Mouse (Mus musculus) Patski (cell line): ENCODE measurements around the gene Itpr2. TPM values are rescaled to one million over a fixed set of nuclear protein-coding genes. Genes with fewer than 3 reads are reported as not detected.

ENCODE experiments used
- ATAC-seq: fragments of 100-300 bp; one replicate; pipeline ENCODE4 v1.8.0; 2021
- CTCF ChIA-PET: fragments of 350-600 bp; sonication (Branson Sonifier 250); formaldehyde crosslinking; loops from one replicate; lab custom pipeline; 2022; ENCODE audit warnings: inconsistent platforms; lab: Charles Lee
- POLR2A ChIA-PET: fragments of 350-600 bp; sonication (Branson Sonifier 250); formaldehyde crosslinking; loops from one replicate; lab custom pipeline; 2022; ENCODE audit warnings: antibody characterized with exemption, inconsistent platforms; lab: Charles Lee
- DNase-seq: peaks from one replicate; pipeline ENCODE4 v3.0.0-alpha.2; 2011; ENCODE audit warnings: low read depth, low spot score
- H3K27me3 ChIP-seq: fragments of 371-371 bp; one replicate; pipeline ENCODE4 v1.5.1; 2021
- CTCF ChIP-seq: fragments of 100-300 bp; IDR thresholded peaks from one replicate; pipeline ENCODE4 v1.5.1; 2021
- in situ Hi-C: fragments of 300-500 bp; cut with MboI; formaldehyde crosslinking; loops from 3 replicates; pipeline ENCODE4 v1.11.1; 2018; ENCODE audit warnings: low pct_unique_long_range_greater_than_20kb, mixed read lengths
- polyA plus RNA-seq: library from polyadenylated mRNA; unstranded; gene quantifications from one replicate; pipeline ENCODE4 v1.2.3, GENCODE M21; 2021

The Itpr2 gene
- polyA plus RNA-seq, 1 experiment from 2014 or later: 12.7 TPM

GRCm38 (mm10) chr6:146135291-146135690, 366.7 kb downstream of the Itpr2 start:
- DNase-seq: no peak
- POLR2A ChIA-PET: interaction anchor here (0.6 kb wide), 1 partner anchor 780 kb away, joined by 3 read pairs; no protein-coding TSS in a partner anchor
- no peaks in the 10 kb centered on the region for H3K27me3 ChIP-seq
- ATAC-seq: no peak
- CTCF ChIA-PET: interaction anchor here (1.1 kb wide), 1 partner anchor 12 kb away, joined by 3 read pairs; no protein-coding TSS in a partner anchor
- no peak for TF ChIP-seq CTCF
- in situ Hi-C loops: no loop called here

- DNase-seq (no peak), ATAC-seq (peak; percentile 85)
- POLR2A ChIA-PET: no interaction called here
- H3K27me3 ChIP-seq: no peaks in the 10 kb centered on the region
- TF ChIP-seq CTCF: no peak
- CTCF ChIA-PET: interaction anchor here (1.0 to 1.2 kb wide), 4 partner anchors 10 to 291 kb away, joined by 3 read pairs; no protein-coding TSS in a partner anchor
- in situ Hi-C loops: no loop called here
Measured at GRCm38 (mm10) chr6:146133921-146134320, 368.1 kb downstream of the Itpr2 start.

- DNase-seq (no peak), ATAC-seq (no peak)
- H3K27me3 ChIP-seq: no peaks in the 10 kb centered on the region
- POLR2A ChIA-PET: no interaction called here
- TF ChIP-seq CTCF: no peak
- CTCF ChIA-PET: interaction anchor here (1.5 kb wide), 1 partner anchor 18 kb away, joined by 3 read pairs; no protein-coding TSS in a partner anchor
- in situ Hi-C loops: no loop called here
Measured at GRCm38 (mm10) chr6:146129066-146129465, 373.0 kb downstream of the Itpr2 start.

- ChIA-PET POLR2A (no interaction called here), CTCF (no interaction called here)
- no peak for TF ChIP-seq CTCF
- ATAC-seq: no peak
- in situ Hi-C loops: no loop called here
- DNase-seq: no peak
- no peaks in the 10 kb centered on the region for H3K27me3 ChIP-seq
Measured at GRCm38 (mm10) chr6:146126823-146127681, 375.0 kb downstream of the Itpr2 start.

GRCm38 (mm10) chr6:146125621-146126020, 376.4 kb downstream of the Itpr2 start:
- H3K27me3 ChIP-seq: no peaks in the 10 kb centered on the region
- ATAC-seq (no peak), DNase-seq (no peak)
- POLR2A ChIA-PET: no interaction called here
- CTCF ChIA-PET: interaction anchor here (2.0 kb wide), 1 partner anchor 14 kb away, joined by 5 read pairs; no protein-coding TSS in a partner anchor
- TF ChIP-seq CTCF: no peak
- in situ Hi-C loops: no loop called here

GRCm38 (mm10) chr6:146124479-146124878, 377.5 kb downstream of the Itpr2 start:
- POLR2A ChIA-PET: no interaction called here
- ATAC-seq (no peak), DNase-seq (no peak)

GRCm38 (mm10) chr6:146123656-146124055, 378.4 kb downstream of the Itpr2 start:
- in situ Hi-C loops: no loop called here
- TF ChIP-seq CTCF: no peak
- ATAC-seq (no peak), DNase-seq (no peak)
- CTCF ChIA-PET: interaction anchor here (0.7 to 1.6 kb wide), 2 partner anchors 11 to 45 kb away, joined by 3 to 5 read pairs; no protein-coding TSS in a partner anchor
- POLR2A ChIA-PET: interaction anchor here (0.7 kb wide), 1 partner anchor 152 kb away, joined by 4 read pairs; no protein-coding TSS in a partner anchor
- no peaks in the 10 kb centered on the region for H3K27me3 ChIP-seq

More at GRCm38 (mm10) chr6:146124479-146124878, 377.5 kb downstream of the Itpr2 start:
- CTCF ChIA-PET: interaction anchor here (2.0 kb wide), 1 partner anchor 12 kb away, joined by 5 read pairs; no protein-coding TSS in a partner anchor
- in situ Hi-C loops: no loop called here
- H3K27me3 ChIP-seq: no peaks in the 10 kb centered on the region
- TF ChIP-seq CTCF: no peak

- in situ Hi-C loops: no loop called here
- H3K27me3 ChIP-seq: no peaks in the 10 kb centered on the region
- no peak for TF ChIP-seq CTCF
- ChIA-PET POLR2A (no interaction called here), CTCF (no interaction called here)
- DNase-seq (no peak), ATAC-seq (peak; percentile 31)
Measured at GRCm38 (mm10) chr6:146120172-146120571, 381.9 kb downstream of the Itpr2 start.

- in situ Hi-C loops: no loop called here
- ATAC-seq: no peak
- TF ChIP-seq CTCF: no peak
- ChIA-PET CTCF (no interaction called here), POLR2A (no interaction called here)
- no peak for DNase-seq
- no peaks in the 10 kb centered on the region for H3K27me3 ChIP-seq
Measured at GRCm38 (mm10) chr6:146114731-146115302, 387.2 kb downstream of the Itpr2 start.

- no peaks in the 10 kb centered on the region for H3K27me3 ChIP-seq
- DNase-seq (no peak), ATAC-seq (no peak)
- TF ChIP-seq CTCF: no peak
- in situ Hi-C loops: no loop called here
- ChIA-PET CTCF (no interaction called here), POLR2A (no interaction called here)
Measured at GRCm38 (mm10) chr6:146114071-146114470, 388.0 kb downstream of the Itpr2 start.
